Mouse (Mus musculus) spleen, postnatal 36 days (tissue): ENCODE data around the gene Ubtd2.

Experiments
- DNase-seq, 2 experiments: peaks; one replicate each; pipeline ENCODE4 v3.0.0; 2022; ENCODE audit warnings: low spot score in 2 of 2, mixed read lengths in 1 of 2

The Ubtd2 gene

GRCm38 (mm10) chr11:32563660-32564059 is 108.5 kb downstream of the Ubtd2 start:
- DNase-seq: peak; percentile 68 to 76

GRCm38 (mm10) chr11:32564629-32565028 is 109.5 kb downstream of the Ubtd2 start:
- no peak for DNase-seq

- peak; percentile 83 to 86 for DNase-seq
Measured at GRCm38 (mm10) chr11:32565088-32565487, 109.9 kb downstream of the Ubtd2 start.

DNA sequence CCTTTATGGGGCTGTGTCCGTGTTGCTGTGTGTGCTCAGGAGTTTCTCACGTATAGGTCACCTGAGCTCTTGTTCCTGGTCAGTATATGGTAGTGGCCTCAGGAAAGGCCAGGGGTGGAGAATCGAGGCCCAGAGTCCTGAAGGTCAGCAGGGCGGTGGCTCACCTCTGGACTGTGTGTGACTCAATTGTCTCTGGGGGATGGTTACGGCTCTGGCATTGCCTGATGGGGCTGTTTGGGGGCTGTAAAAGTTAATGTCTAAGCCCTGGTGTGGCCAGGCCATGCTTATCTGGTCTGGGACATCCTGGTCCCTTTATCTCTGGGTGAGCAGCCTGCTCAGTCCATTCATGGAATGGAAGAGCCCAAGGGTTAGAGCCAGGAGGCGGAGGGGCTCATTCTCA is 111.0 kb downstream of the Ubtd2 start:
- no peak for DNase-seq
